Mouse (Mus musculus) testis, adult 2 months (tissue): ENCODE results near the gene Cpvl.

Source experiments
- CTCF ChIP-seq: fragments of 200-500 bp; IDR thresholded peaks from 2 replicates; pipeline ENCODE4 v1.5.1; 2012; ENCODE audit warnings: low read depth, mild to moderate bottlenecking, inconsistent platforms, low read length, moderate library complexity; ENCODE audit not compliant: control insufficient read depth, insufficient read depth, insufficient replicate concordance
- POLR2A ChIP-seq: fragments of 200-500 bp; IDR thresholded peaks from 2 replicates; pipeline ENCODE4 v1.6.1; 2012; ENCODE audit warnings: low read depth, mild to moderate bottlenecking, inconsistent platforms, low read length, moderate library complexity; ENCODE audit not compliant: control insufficient read depth

GRCm38 (mm10) chr6:53879567-53879966 lies 98.9 kb downstream of the Cpvl start:
- TF ChIP-seq CTCF = no peak
- TF ChIP-seq POLR2A = no peak
